10 mouse cellular contexts compared by ENCODE assay signal in the genomic region with DNA sequence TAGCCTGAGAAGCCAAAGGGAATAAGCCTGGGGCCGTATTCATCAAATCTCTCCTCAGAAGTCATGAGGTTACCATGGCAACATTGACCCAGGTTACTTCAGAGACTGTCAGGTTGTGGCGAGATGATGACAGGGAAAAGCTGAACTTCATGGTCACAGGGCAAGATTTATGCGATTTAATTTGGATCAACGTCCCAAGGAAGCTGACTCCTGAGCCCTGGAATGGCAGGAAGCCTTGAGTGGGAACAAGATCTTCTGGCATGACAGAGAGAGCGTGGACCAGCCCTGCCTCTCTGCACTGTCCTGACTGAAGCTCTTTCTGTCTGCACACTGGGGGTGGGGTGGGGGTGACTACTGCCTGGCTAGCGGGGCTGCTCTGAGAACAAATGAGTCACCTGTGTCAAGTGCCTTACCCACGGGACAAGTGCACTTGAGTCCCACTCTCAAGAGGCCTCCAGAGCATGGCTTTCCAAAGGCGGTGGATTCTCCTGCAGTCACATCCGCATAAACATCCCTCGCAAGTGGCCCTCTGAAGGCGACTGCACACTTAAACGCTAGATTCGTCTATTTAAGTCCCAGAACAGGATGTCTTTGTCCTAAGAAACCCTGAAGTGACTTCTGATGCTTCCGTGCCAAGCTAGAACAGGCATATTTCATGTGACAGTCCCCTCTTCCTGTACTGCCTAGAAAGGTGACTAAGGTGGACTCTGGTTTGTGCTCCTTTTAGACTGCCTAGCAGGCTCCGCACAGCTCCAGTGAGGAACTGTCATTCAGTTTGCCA. TPM values are rescaled to one million over a fixed set of nuclear protein-coding genes. Genes with fewer than 3 reads are reported as not detected.
A peak's percentile ranks its signal among the peaks of the same experiment; 100 is the strongest.
DNase-seq lines count a peak whose midpoint lies in the region; ATAC-seq and TF ChIP-seq lines count a peak whose summit lies in the region.
"Had no signal": no experiment of that assay in that cellular context is flagged by ENCODE, and none has a peak within 500 bp of the region (broad histone marks: within the 10 kb centered on the region; RNA-seq: fewer than 3 reads in every experiment).

No protein-coding gene starts in this region.

- H3K27me3 ChIP-seq in neural tube, embryonic 12.5 days (replicated peaks): no peaks in the 10 kb centered on the region
- H3K27me3 ChIP-seq in hindbrain, embryonic 10.5 days (ENCODE audit: insufficient read depth, poor library complexity, severe bottlenecking): no peaks in the 10 kb centered on the region
- H3K27me3 ChIP-seq in stomach, embryonic 14.5 days (ENCODE audit: control insufficient read depth, insufficient read depth, low read length): no peaks in the 10 kb centered on the region
- H3K27me3 ChIP-seq: Patski had no signal

- H3K4me1 ChIP-seq in neural tube, embryonic 12.5 days: peaks cover 5% of the 10 kb centered on the region; the same call in 1 of the 2 replicates
- H3K4me1 ChIP-seq in hindbrain, embryonic 10.5 days (replicated peaks): peaks cover 52% of the 10 kb centered on the region
- no peaks in the 10 kb centered on the region for H3K4me1 ChIP-seq in stomach, embryonic 14.5 days (ENCODE audit: control insufficient read depth, insufficient read depth, low read length)

- no peaks in the 10 kb centered on the region for H3K36me3 ChIP-seq in neural tube, embryonic 12.5 days
- H3K36me3 ChIP-seq in hindbrain, embryonic 10.5 days: no peaks in the 10 kb centered on the region
- H3K36me3 ChIP-seq in stomach, embryonic 14.5 days (ENCODE audit: control insufficient read depth, insufficient read depth, low read length): no peaks in the 10 kb centered on the region

- intact Hi-C loops in left cerebral cortex, adult 2 months (cut with DNase I): no loop called here

- no peak overlapping the region for H3K27ac ChIP-seq in neural tube, embryonic 12.5 days
- peak overlapping the region; percentile 50; the same call in 1 of the 2 replicates for H3K27ac ChIP-seq in hindbrain, embryonic 10.5 days
- no peak overlapping the region for H3K27ac ChIP-seq in stomach, embryonic 14.5 days (ENCODE audit: low read length)
- no peak overlapping the region for H3K27ac ChIP-seq in left cerebral cortex, adult 2 months

- whole genome bisulfite sequencing in neural tube, embryonic 12.5 days: 72% methylated on average over 15 of the region's 15 CpGs
- WGBS in hindbrain, embryonic 10.5 days: 75% methylated on average over 15 of the region's 15 CpGs
- WGBS in stomach, embryonic 14.5 days: 63% methylated on average over 15 of the region's 15 CpGs

- no peak overlapping the region for H3K4me2 ChIP-seq in neural tube, embryonic 12.5 days (replicated peaks)
- H3K4me2 ChIP-seq in stomach, embryonic 14.5 days (replicated peaks; ENCODE audit: low read depth, low read length): no peak overlapping the region

- peak; percentile 22; the same call in 1 of the 2 replicates for ATAC-seq in neural tube, embryonic 12.5 days (ENCODE audit: low FRiP score, low read depth)
- ATAC-seq in stomach, embryonic 14.5 days (ENCODE audit: insufficient number of reproducible peaks, insufficient read depth, low FRiP score, low read depth): 0 out of 2 replicates have a peak, but pooled peaks have one; percentile 25
- no peak for ATAC-seq in megakaryocyte progenitor cell, adult 5-6 weeks (replicated peaks; ENCODE audit: poor library complexity)
- ATAC-seq: Patski had no signal

- no peak overlapping the region for H3K9ac ChIP-seq in neural tube, embryonic 12.5 days
- H3K9ac ChIP-seq in stomach, embryonic 14.5 days (replicated peaks; ENCODE audit: low read depth, low read length): no peak overlapping the region

- H3K9me3 ChIP-seq in neural tube, embryonic 12.5 days: no peaks in the 10 kb centered on the region
- H3K9me3 ChIP-seq in hindbrain, embryonic 10.5 days: 0 out of 2 replicates have a peak, but pooled peaks cover 3% of the 10 kb centered on the region
- no peaks in the 10 kb centered on the region for H3K9me3 ChIP-seq in stomach, embryonic 14.5 days (ENCODE audit: control insufficient read depth, low read depth, low read length)

- no peak overlapping the region for H3K4me3 ChIP-seq in neural tube, embryonic 12.5 days
- H3K4me3 ChIP-seq in hindbrain, embryonic 10.5 days: no peak overlapping the region
- H3K4me3 ChIP-seq in stomach, embryonic 14.5 days (ENCODE audit: low read depth, low read length): no peak overlapping the region
- no peak overlapping the region for H3K4me3 ChIP-seq in left cerebral cortex, adult 2 months

- no peak for DNase-seq in neural tube, embryonic 10.5 days (ENCODE audit: extremely low spot score, low spot score)
- DNase-seq in hindbrain, embryonic 10.5 days (ENCODE audit: low spot score): no peak
- DNase-seq in kidney, postnatal 36 days: peak; percentile 50 to 84
- DNase-seq in left cerebral cortex, adult 2 months (ENCODE audit: extremely low spot score in 1 of 2, low spot score in 2 of 2): no peak
- DNase-seq in urinary bladder, adult 2 months (ENCODE audit: low spot score): no peak

- TF ChIP-seq CTCF in left cerebral cortex, adult 2 months (IDR thresholded peaks at IDR 0.05): no peak

RNA-seq across cellular contexts. Expression of a gene that starts 26.7 kb away (rescaled TPM):
- polyA plus RNA-seq in neural tube, embryonic 12.5 days (2016; fragmentation: Nextera tagmentation; extraction: Ambion mirVana): not detected in 2 replicates
- polyA plus RNA-seq in hindbrain, embryonic 10.5 days (2016; fragmentation: Nextera tagmentation; extraction: Ambion mirVana): not detected in 2 replicates
- not detected in 2 replicates for polyA plus RNA-seq in stomach, embryonic 14.5 days (2014; fragmentation: Nextera tagmentation; extraction: Ambion mirVana)
- not detected in 2 replicates for total RNA-seq in megakaryocyte progenitor cell, adult 5-6 weeks (2015)
- not detected in 2 replicates for total RNA-seq in megakaryocyte progenitor cell, adult 5-6 weeks (2017)
- not detected for total RNA-seq in left cerebral cortex, adult 2 months (2021)
- polyA plus RNA-seq in urinary bladder, adult 2 months (2012; rRNA removed): not detected in 2 replicates
- total RNA-seq: layer of hippocampus, postnatal 14 days had no signal

RNA-seq across cellular contexts. Expression of a gene that starts 27.6 kb away (rescaled TPM):
- polyA plus RNA-seq in neural tube, embryonic 12.5 days (2016; fragmentation: Nextera tagmentation; extraction: Ambion mirVana): 55.8 and 69.6 TPM in 2 replicates
- 26.2 and 52.1 TPM in 2 replicates for polyA plus RNA-seq in hindbrain, embryonic 10.5 days (2016; fragmentation: Nextera tagmentation; extraction: Ambion mirVana)
- polyA plus RNA-seq in stomach, embryonic 14.5 days (2014; fragmentation: Nextera tagmentation; extraction: Ambion mirVana): 46.5 and 49.8 TPM in 2 replicates
- 183 and 199 TPM in 2 replicates for total RNA-seq in megakaryocyte progenitor cell, adult 5-6 weeks (2015)
- 212 and 243 TPM in 2 replicates for total RNA-seq in megakaryocyte progenitor cell, adult 5-6 weeks (2017)
- total RNA-seq in left cerebral cortex, adult 2 months (2021): 10 to 100 TPM; 33.6 to 44.5 TPM
- 13.4 and 20.1 TPM in 2 replicates for polyA plus RNA-seq in urinary bladder, adult 2 months (2012; rRNA removed)

Comparison
In these comparisons a context has a peak if more than half of its experiments do, and no peak if none do; other contexts are left out.
1. DNase-seq: peak in kidney, postnatal 36 days (2 of 2); none in neural tube, embryonic 10.5 days (single experiment), hindbrain, embryonic 10.5 days (single experiment), left cerebral cortex, adult 2 months (0 of 2) and urinary bladder, adult 2 months (single experiment).